Mouse (Mus musculus): ENCODE data around the gene Slc6a5.

Slc6a5 gene

GRCm38 (mm10) chr7:49909850-49910249 is at the start of gene Slc6a5:
Gene Slc6a5 (plus strand): TSS chr7:49910146.
- no peak for DNase-seq

GRCm38 (mm10) chr7:49861196-49861595 is 48.8 kb upstream of the Slc6a5 start:
- no peak for DNase-seq

- no peak for DNase-seq
Measured at GRCm38 (mm10) chr7:49863753-49864152, 46.2 kb upstream of the Slc6a5 start.

DNA sequence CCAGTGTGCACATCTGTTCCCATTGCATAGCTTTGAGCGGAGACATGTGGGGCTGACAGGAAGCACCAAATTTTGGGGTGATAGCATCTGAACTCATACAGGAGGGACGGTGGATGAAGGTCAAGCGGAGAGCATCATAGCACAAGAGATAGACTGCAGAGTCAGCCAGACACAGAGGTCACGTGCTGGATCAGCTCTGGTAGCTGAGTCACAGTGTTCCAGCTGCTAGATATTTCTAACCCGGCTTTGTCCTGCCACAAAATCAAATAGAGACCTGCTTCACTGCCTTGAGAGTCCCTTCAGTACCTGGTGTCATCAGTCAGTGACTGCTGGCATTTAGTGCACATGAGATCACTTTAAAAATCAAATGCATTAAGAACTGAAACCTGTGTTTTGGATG is 40.3 kb upstream of the Slc6a5 start:
- DNase-seq: no peak

GRCm38 (mm10) chr7:49870276-49870675 is 39.7 kb upstream of the Slc6a5 start:
- DNase-seq: no peak

DNA sequence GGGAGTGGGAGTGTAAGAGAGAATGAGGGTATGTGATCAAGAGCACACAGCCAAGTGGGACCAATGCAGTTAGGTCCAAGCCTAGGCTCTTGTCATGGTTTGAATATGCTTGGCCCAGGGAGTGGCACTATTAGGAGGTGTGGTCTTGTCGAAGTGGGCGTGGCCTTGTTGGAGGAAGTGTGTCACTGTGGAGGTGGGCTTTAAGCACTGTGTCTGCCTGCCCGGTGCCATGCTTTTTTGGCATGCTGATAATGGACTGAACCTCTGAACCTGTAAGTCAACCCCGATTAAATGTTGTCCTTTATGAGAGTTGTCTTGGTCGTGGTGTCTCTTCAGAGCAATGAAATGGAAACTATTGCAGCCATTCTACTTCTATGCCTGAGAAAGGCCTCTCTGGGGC is 32.6 kb upstream of the Slc6a5 start:
- DNase-seq: no peak

DNA sequence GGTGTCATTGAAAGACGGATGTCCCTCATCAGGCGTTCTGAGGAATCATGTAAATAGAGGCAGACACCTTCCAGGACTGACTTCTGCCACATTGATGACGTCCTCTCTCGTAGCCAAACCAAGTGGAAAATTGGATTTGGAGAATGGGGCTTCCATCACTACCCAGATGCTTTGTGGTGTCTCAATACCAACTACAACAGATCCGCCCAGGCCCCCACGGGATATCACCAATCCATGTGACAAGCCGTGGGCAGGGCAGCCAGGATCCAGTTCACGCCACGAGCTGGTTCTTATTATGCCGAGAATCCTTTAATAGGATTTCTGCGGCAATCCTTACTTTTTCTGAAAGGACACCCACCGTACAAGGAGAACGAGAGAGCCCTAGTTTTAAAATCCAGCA is 30.9 kb upstream of the Slc6a5 start:
- DNase-seq: no peak

DNA sequence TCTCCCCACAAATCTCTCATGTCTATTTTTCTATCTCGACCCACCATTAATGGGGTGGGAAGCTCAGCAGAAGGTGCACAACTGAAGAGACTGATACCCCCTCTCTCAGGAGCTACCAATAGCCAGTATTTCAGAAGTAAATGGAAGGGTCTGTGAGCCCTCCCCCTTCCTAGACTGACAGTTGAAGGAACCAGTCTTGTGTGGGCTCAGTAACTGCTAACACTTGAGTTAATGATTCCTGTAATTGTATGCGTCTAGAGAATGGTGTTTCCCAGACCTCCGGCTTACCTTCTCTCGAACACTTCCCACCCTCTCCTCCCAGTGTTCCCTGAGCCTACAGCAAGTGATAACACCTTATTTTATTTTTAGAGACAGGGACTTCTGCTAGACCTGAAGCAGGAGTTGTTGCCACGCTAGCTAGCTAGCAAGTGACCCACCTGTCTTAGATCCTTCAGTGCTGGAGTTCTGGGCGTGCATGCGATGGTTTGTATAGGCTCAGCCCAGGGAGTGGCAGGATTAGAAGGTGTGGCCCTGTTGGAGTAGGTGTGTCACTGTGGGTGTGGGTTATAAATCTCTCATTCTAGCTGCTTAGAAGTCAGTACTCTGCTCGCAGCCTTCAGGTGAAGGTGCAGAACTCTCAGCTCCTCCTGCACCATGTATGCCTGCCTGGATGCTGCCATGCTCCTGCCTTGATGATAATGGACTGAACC is 29.8 kb upstream of the Slc6a5 start:
- DNase-seq: no peak

GRCm38 (mm10) chr7:49882288-49882687 is 27.7 kb upstream of the Slc6a5 start:
- peak; percentile 90 to 91 for DNase-seq

DNA sequence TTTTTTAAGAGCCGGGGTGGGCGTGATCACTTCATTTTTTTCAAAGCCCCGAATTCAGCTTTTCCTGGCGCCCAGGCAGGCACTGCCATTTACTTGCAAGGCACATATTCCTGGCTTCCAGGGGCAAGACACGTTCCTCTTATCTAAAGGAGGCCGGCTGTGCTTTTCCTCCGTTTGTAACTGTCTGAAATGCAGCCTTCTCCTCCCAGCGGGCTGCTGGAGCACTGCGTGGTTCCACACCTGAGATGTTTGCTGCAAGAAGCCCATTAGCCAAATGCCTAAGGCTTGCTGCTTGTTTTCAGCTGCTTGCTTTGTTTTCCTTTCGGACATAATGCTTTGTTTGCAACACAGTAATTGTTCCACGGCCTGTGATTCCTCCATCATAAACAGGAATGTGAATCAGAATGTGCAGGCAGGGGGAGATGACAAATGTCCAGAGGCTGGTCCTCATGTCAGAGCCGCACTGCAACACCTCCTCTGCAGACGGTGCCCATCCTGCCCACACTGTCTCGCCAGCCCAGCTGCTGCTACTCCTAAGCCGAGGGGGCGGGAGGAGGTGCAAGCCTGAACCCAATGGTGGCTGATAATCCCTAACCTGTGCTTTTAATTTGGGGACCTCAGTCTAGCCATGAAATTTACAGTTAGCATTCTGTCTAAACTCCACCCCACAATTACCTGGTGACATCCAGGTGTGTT is 27.1 kb upstream of the Slc6a5 start:
- DNase-seq: no peak

DNA sequence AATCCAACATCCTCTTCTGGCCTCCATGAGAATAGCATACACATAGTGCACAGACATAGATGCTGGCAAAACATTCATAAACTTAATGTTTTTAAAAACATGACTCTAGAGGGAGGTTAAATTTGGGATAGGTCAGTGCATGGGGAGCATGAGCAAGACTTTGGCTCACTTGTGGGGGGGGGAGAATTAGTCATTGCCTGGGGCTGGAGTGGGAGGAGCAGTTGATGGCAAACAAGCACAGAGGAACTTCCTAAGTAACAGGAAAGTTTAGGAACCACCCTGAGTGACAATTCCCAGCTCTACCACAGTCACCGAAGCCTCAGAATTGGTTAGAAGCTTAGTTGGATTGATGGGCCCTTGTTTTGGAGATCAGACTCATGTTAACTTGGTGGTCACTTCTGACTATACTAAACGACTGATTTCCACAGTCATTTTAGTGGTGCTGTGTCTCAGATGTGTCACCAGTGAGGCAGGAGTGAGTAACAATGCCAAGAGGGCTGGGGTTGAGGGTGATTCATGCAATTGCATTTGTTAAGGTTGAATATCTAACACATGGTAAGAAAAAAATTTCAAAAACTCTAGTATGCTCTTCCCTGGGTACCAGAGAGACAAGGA is 22.1 kb upstream of the Slc6a5 start:
- DNase-seq: no peak

GRCm38 (mm10) chr7:49894786-49895185 is 15.2 kb upstream of the Slc6a5 start:
- DNase-seq: no peak

- no peak for DNase-seq
Measured at GRCm38 (mm10) chr7:49895296-49895695, 14.7 kb upstream of the Slc6a5 start.

DNA sequence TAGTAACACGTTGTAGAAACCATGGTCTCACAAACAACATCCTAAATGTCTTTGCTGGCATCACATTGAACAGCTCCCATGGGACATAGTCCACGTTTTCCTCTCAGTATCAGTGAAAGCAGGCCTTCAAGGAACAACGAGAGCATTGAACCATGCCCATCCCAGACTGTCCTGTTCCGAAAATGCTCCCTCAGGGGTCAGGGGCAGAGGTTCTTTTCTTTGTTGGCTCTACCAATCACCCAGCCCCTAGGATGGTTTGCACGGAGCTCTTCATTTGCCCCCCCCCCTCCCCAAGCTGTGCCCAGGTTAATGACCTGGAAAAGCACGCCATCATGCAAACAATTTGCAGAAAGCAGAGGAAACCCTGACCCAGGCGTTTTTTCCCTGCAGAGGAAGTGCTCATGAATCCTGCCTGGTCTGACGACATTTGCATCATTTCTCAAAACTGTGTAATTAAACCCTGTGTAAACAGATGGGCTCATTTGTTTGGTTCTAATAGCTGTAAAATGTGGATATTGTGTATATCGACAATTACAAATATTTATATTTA is 7.9 kb upstream of the Slc6a5 start:
- peak; percentile 19 to 50 for DNase-seq

DNA sequence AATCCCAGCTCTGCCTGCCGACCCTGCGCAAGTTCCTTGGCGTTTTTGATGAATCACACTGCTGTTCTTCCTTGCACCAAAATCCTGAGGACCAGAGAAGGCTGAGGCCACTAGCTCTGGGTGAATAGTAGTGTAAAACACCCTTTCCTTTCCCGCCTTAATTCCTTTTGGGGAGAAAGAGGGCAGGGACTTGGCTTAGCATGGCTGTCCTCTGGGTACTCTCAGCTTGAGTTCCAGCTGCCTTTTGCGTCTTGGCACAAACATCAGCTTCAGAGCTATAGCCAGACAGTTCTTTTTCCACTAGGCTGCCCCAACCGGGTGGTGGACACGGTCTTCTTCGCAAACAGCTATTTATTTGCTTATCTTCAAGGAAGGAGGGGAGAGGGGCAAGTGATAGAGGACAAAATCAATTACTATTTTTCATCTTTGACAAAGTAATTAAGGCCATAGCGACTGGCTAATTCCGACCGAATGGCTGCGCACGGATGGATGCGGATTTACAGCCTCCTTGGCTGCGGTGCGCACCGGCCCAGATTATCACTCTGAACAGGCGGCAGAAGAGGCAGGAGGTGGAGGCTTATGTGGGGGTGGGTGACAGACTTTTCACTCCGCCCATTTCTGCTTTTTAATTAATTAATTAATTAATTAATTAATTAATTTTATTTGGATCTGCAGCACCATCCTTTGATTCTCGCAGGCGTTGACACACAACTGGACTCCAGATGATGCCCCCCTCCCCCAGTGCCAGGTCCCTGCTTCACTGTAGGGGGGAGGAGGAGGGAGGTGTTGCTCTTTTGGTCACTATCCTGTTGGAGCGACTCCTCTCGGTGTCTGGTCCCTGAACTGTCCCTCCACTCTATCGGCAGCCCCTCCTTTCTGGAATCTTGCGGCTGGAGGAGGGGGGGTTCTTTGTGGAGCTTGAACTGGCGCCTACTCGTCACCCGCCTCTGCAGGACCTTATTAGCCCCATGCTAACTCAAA is 2.5 kb upstream of the Slc6a5 start:
- DNase-seq: no peak

- DNase-seq: peak; percentile 47 to 74
Measured at GRCm38 (mm10) chr7:49908181-49908855, 1.6 kb upstream of the Slc6a5 start.

DNA sequence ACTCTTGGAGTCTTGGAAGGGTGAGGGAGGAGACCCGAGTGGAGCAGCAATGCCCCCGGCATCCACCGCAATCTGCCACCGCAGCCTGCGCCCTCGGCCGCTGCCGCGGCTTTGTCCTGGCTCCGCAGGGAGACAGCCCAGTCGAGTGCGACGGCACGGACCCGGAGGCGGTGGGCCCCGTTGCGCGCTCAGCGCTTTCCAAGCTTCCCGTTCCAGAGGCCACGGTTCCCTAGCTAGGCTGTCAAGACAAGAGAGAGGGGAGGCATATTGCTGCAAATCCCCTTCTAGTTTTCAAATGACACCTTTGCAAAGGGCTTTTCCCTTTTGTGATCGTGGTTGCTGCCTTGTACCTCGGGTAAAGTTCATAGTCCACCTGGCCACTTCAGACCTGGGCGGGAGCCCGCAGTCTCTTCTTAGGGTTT is 945 bp upstream of the Slc6a5 start:
- peak; percentile 48 to 66 for DNase-seq

GRCm38 (mm10) chr7:49910361-49910760 is 415 bp downstream of the Slc6a5 start:
- peak; percentile 40 to 42 for DNase-seq

DNA sequence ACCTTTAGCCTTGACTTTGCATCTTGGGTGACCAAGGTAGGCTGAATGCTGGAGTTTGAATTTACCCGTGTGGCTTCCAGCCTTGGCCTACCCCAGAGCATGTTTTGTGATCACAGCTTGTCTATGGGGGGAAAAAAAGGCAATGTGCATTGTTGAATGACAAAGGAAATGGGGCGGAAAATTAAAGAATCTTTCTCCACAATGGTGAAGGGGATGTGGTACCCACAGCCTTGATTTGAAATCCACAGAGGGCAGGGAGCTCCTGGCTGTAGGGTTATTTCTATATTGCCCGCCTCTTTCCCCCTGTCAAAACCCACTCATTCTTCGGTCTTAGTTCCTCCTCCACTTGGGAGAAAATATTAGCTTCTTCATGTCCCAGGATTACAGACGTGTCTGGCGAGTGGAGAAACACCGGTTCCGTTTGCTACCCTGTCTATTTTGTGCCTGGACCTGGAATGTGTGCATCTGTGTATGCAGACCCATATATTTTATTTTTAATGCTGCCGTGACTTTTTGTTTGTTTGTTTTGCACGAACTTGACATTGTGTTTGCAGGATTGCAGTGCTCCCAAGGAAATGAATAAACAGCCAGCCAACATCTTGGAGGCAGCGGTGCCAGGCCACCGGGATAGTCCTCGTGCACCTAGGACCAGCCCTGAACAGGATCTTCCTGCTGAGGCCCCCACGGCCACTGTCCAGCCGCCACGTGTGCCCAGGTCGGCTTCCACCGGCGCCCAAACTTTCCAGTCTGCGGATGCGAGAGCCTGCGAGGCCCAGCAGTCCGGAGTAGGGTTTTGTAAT is 1.4 kb downstream of the Slc6a5 start:
- DNase-seq: no peak

DNA sequence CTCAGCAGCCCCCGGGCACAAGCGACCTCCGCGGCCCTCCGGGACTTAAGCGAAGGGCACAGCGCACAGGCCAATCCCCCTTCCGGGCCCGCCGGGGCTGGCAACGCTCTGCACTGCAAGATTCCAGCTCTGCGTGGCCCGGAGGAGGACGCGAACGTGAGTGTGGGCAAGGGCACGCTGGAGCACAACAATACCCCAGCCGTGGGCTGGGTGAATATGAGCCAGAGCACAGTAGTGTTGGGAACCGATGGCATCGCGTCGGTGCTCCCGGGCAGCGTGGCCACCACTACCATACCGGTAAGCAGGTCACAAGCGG is 2.0 kb downstream of the Slc6a5 start:
- no peak for DNase-seq

DNA sequence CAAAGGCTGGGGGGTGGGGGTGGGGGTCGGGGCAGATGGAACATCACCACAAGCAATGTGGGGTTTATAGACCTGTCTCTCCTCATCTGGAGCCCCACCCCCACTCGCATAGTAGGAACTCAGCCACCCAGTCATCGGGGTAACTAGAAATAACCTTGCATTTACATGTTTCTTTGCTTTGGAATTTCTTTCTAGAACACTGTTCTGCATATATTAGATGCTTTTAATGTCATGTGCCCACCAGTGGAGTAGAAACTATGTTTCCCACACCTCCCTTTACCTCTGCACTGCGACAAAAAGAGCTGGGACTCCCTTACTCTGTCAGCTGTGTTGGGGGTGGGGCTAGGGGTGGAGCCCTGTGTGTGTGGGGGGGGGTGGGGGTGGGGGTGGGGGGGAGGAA is 3.2 kb downstream of the Slc6a5 start:
- no peak for DNase-seq

Measured in kidney, postnatal 25 days (tissue).